Mouse (Mus musculus): Measurements from ENCODE around the gene Hist1h2bh.
"Not testable (repeated sequence)": the region's sequence is repeated elsewhere in the genome, so short reads cannot be mapped to it uniquely, and the experiment has no call there.

Gene Hist1h2bh

DNA sequence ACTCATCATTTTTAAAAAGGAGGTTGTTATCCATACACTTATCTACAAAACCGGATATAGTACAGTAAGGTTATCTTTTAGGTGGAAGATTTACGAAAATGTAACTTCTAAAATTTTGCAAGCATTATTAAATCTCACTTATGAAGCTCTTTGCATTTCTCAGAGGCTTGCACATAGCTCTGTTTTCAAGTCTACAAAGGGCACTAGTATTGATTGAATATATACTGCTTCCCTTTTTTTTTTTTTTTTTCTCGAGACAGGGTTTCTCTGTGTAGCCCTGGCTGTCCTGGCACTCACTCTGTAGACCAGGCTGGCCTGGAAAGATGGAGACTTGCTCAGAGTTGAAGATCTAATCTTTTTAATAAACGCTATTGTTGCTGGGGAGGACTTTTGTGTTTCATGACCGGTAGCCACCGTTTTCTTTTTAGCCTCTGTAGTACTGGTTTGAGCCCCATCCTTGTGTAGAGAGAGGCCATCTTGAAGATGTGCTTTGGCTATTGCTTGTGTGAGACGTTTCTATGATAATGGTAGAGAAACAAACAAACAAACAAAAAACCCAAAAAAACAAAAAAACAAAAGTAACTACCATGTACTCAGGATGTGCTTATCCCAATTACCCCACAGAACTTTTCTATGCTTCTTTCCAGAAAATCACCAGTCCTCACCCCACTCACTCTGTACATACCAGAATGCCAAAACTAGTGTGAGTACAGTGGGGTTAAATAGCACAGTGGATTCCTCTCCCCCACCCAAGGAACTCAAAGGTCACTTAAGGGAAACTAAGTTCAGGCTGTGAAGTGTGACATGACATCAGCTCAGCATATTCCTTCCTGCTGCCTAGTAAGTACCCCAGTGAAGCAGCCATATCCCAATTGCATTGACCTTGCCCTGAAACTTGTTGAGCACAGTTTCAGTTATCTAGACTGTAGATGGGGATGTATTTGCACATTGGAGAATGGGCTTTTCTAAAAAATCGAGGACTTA lies 9.0 kb upstream of the Hist1h2bh start:
- no peak for DNase-seq (ENCODE audit: low spot score in 2 of 2)

GRCm38 (mm10) chr13:23551146-23551834 lies 8.1 kb upstream of the Hist1h2bh start, which contains the start of gene Hist1h4f:
TSS of gene Hist1h4f (minus strand) at chr13:23551648.
- DNase-seq (ENCODE audit: low spot score in 2 of 2): peak; percentile 81 to 89

GRCm38 (mm10) chr13:23550761-23551145 lies 7.6 kb upstream of the Hist1h2bh start:
- no peak for DNase-seq (ENCODE audit: low spot score in 2 of 2)

DNA sequence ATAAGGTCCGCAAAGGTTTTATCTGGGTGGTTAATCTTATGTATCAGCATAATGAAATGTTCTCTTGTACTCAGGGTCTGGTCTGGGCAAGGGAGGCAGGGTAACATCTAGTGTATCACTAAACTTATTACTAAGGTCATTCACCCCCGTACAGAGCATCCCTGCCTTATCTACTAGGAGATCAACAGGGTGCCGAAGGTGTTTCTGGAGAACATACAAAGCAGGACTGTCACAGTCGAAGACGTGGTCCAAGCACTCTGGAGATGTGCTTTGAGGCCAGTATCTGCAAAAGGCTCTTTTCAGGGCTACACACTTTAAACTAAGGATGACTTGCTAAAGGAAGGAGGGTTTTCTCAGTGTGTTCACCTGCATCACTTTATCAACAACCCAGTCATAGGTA lies 3.5 kb upstream of the Hist1h2bh start:
- DNase-seq (ENCODE audit: low spot score in 2 of 2): no peak

DNA sequence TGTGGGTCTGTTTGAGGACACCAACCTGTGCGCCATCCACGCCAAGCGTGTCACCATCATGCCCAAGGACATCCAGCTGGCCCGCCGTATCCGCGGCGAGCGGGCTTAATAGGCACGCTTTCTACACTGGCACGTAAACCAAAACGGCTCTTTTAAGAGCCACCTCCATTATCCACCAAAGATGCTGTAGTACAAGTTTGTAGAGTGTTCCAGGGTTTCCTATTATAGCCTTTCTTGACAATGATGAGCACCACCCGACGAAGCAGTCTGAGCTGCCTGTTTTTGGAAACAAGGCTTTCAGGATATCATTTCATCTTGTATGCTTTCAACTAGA lies 1.6 kb upstream of the Hist1h2bh start:
- DNase-seq (ENCODE audit: low spot score in 2 of 2): not testable (repeated sequence)

- DNase-seq (ENCODE audit: low spot score in 2 of 2): peak; percentile 80 to 88
These were observed 984 bp upstream of the Hist1h2bh start, which contains the start of gene Hist1h3f for GRCm38 (mm10) chr13:23543965-23544786. TSS of gene Hist1h3f (plus strand) at chr13:23544052.

DNA sequence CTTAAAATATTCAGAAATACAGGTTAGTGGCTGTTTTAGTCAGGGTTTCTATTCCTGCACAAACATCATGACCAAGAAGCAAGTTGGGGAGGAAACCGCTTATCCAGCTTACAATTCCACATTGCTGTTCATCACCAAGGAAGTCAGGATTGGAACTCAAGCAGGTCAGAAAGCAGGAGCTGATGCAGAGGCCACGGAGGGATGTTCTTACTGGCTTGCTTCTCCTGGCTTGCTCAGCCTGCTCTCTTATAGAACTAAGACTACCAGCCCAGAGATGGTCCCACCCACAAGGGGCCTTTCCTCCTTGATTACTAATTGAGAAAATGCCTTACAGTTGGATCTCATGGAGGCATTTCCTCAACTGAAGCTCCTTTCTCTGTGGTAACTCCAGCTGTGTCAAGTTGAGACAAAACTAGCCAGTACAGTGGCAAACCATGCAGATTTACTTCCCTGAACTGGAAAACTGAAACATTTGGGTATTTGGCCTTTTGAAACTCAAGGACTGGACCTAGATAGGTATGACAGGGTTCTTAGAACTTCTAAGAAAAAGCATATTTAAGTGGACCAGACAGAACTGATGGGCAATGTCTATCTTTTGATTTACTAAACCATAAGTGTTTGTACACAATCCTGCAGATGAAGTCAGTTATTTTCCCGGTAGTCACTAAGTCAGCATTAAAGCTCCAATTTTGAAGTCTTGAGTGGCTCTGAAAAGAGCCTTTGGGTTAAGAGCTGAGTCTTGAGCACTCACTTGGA lies 789 bp downstream of the Hist1h2bh start:
- not testable (repeated sequence) for DNase-seq (ENCODE audit: low spot score in 2 of 2)

- no peak for DNase-seq (ENCODE audit: low spot score in 2 of 2)
These were observed 1.7 kb downstream of the Hist1h2bh start for GRCm38 (mm10) chr13:23541497-23541896.

- not testable (repeated sequence) for DNase-seq (ENCODE audit: low spot score in 2 of 2)
These were observed 3.4 kb downstream of the Hist1h2bh start for GRCm38 (mm10) chr13:23539821-23540220.

GRCm38 (mm10) chr13:23538249-23538648 lies 4.9 kb downstream of the Hist1h2bh start:
- no peak for DNase-seq (ENCODE audit: low spot score in 2 of 2)

DNA sequence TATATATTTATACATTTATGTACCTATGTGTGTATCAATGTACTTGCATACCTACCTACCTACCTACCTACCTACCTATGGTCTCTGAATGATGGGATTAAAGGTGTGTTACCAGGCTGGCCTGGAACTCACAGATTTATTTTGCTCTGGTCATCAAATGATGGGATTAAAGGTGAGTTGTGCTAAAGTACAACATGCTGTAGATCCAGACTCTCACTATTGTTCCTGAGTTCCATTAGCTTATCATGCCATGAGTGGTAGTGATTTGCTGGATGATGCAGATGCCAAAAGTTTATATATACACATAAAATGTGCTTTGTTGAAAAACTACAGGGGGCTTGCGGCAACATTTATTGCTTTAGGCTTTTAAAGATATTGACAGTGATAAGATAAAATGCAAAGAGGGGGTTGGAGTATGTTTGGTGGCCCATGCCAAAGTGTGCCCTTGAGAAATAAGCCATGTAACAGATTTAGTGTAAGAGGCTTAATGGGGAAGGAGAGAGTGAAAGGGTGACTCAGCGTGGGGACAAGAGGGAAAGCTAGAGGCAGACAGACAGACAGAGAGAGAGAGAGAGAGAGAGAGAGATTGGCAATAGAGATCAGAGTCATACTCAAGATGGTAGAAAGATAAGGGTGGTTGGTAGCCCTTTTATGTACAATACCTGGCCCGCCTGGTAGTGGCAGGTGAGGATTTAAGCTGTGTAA lies 6.0 kb downstream of the Hist1h2bh start:
- DNase-seq (ENCODE audit: low spot score in 2 of 2): no peak

- no peak for DNase-seq (ENCODE audit: low spot score in 2 of 2)
These were observed 6.9 kb downstream of the Hist1h2bh start for GRCm38 (mm10) chr13:23536076-23536822.

GRCm38 (mm10) chr13:23535137-23536075 lies 7.8 kb downstream of the Hist1h2bh start, which contains the start of gene Hist1h3g:
TSS of gene Hist1h3g (plus strand) at chr13:23535422.
- DNase-seq (ENCODE audit: low spot score in 2 of 2): peak; percentile 87 to 92

- no peak for DNase-seq (ENCODE audit: low spot score in 2 of 2)
These were observed 8.6 kb downstream of the Hist1h2bh start for GRCm38 (mm10) chr13:23534368-23535131.

GRCm38 (mm10) chr13:23533560-23534367 lies 9.4 kb downstream of the Hist1h2bh start, which contains the start of gene Hist1h2af:
TSS of gene Hist1h2af (plus strand) at chr13:23533906.
- peak; percentile 75 to 84 for DNase-seq (ENCODE audit: low spot score in 2 of 2)

GRCm38 (mm10) chr13:23532262-23533075 lies 10.7 kb downstream of the Hist1h2bh start:
- no peak for DNase-seq (ENCODE audit: low spot score in 2 of 2)

All from spleen, postnatal 36 days (tissue).